7 mouse cellular contexts compared by ENCODE assay signal in genomic region chr11:49955577-49956261, GRCm38 (mm10). TPM values are rescaled to one million over a fixed set of nuclear protein-coding genes. Genes with fewer than 3 reads are reported as not detected.
DNase-seq lines count a peak whose midpoint lies in the region; ATAC-seq lines count a peak whose summit lies in the region.

No protein-coding gene starts in this region.

- H3K4me2 ChIP-seq in intestine, embryonic 14.5 days (ENCODE audit: low read length): no peak overlapping the region

- no peaks in the 10 kb centered on the region for H3K36me3 ChIP-seq in intestine, embryonic 14.5 days (ENCODE audit: control insufficient read depth, insufficient read depth, low read length)
- no peaks in the 10 kb centered on the region for H3K36me3 ChIP-seq in midbrain, embryonic 10.5 days

- no peaks in the 10 kb centered on the region for H3K9me3 ChIP-seq in intestine, embryonic 14.5 days (ENCODE audit: control insufficient read depth, low read length)
- H3K9me3 ChIP-seq in midbrain, embryonic 10.5 days (replicated peaks): no peaks in the 10 kb centered on the region

- 25% methylated on average over 8 of the region's 8 CpGs for WGBS in intestine, embryonic 14.5 days
- WGBS in midbrain, embryonic 10.5 days: 36% methylated on average over 8 of the region's 8 CpGs

- H3K4me3 ChIP-seq in intestine, embryonic 14.5 days (ENCODE audit: low read depth, low read length): no peak overlapping the region
- H3K4me3 ChIP-seq in midbrain, embryonic 10.5 days: no peak overlapping the region

- no peak overlapping the region for H3K9ac ChIP-seq in intestine, embryonic 14.5 days (ENCODE audit: low read length)

- peak; percentile 64 to 86 for DNase-seq in adrenal gland, adult (ENCODE audit: inconsistent age in 2 of 2, low spot score in 1 of 2)
- DNase-seq in cerebellum, postnatal 25 days: peak; percentile 87 to 91
- DNase-seq in gastrocnemius, adult 18-20 months (ENCODE audit: low spot score): peak; percentile 45
- peak; percentile 83 for DNase-seq in intestine, embryonic 14.5 days (ENCODE audit: low spot score)
- DNase-seq in left cerebral cortex, adult 9 months (ENCODE audit: low spot score in 2 of 2): peak; percentile 52 to 83
- peak; percentile 77 for DNase-seq in midbrain, embryonic 10.5 days (ENCODE audit: low spot score)
- DNase-seq in right cerebral cortex, postnatal 36 days (ENCODE audit: low spot score in 2 of 2): peak; percentile 56 to 63

- no peaks in the 10 kb centered on the region for H3K4me1 ChIP-seq in intestine, embryonic 14.5 days (replicated peaks; ENCODE audit: control insufficient read depth, insufficient read depth, low read length)
- no peaks in the 10 kb centered on the region for H3K4me1 ChIP-seq in midbrain, embryonic 10.5 days

- no peaks in the 10 kb centered on the region for H3K27me3 ChIP-seq in intestine, embryonic 14.5 days (replicated peaks; ENCODE audit: control insufficient read depth, insufficient read depth, low read length)
- peaks cover 19% of the 10 kb centered on the region for H3K27me3 ChIP-seq in midbrain, embryonic 10.5 days (ENCODE audit: low read depth, poor library complexity, severe bottlenecking)

- ATAC-seq in intestine, embryonic 14.5 days (replicated peaks; ENCODE audit: low FRiP score, low TSS enrichment, low read depth): peak; percentile 64

- H3K27ac ChIP-seq in intestine, embryonic 14.5 days (ENCODE audit: low read depth): no peak overlapping the region
- H3K27ac ChIP-seq in midbrain, embryonic 10.5 days (replicated peaks): no peak overlapping the region

RNA-seq across cellular contexts. Expression of gene Rasgef1c, which starts 54.1 kb away (rescaled TPM):
- under 1 TPM; 0.14 to 0.33 TPM for total RNA-seq in gastrocnemius, adult 18-20 months (2021)
- polyA plus RNA-seq in intestine, embryonic 14.5 days (2014; fragmentation: Nextera tagmentation; extraction: Ambion mirVana): 0.28 and 0.46 TPM in 2 replicates
- 0.23 and 0.29 TPM in 2 replicates for polyA plus RNA-seq in midbrain, embryonic 10.5 days (2016; fragmentation: Nextera tagmentation; extraction: Ambion mirVana)
